Mouse (Mus musculus) bone marrow, adult 2 months (tissue): ENCODE measurements around the gene Zfp94.

Experiments
- CTCF ChIP-seq: fragments of 200-500 bp; IDR thresholded peaks from 2 replicates; pipeline ENCODE4 v1.5.1; 2011; ENCODE audit warnings: low read length, control low read depth; ENCODE audit not compliant: control insufficient read depth, insufficient read depth
- POLR2A ChIP-seq: fragments of 200-500 bp; IDR thresholded peaks from 2 replicates; pipeline ENCODE4 v1.6.1; 2011; ENCODE audit warnings: low read depth, mild to moderate bottlenecking, control low read depth, low read length, borderline replicate concordance; ENCODE audit not compliant: control insufficient read depth

- TF ChIP-seq CTCF (peak; percentile 38), POLR2A (no peak)
Observed at GRCm38 (mm10) chr7:24361001-24361400, 44.5 kb upstream of the Zfp94 start.
